ENCODE assay signal across 9 mouse cellular contexts in the genomic region with DNA sequence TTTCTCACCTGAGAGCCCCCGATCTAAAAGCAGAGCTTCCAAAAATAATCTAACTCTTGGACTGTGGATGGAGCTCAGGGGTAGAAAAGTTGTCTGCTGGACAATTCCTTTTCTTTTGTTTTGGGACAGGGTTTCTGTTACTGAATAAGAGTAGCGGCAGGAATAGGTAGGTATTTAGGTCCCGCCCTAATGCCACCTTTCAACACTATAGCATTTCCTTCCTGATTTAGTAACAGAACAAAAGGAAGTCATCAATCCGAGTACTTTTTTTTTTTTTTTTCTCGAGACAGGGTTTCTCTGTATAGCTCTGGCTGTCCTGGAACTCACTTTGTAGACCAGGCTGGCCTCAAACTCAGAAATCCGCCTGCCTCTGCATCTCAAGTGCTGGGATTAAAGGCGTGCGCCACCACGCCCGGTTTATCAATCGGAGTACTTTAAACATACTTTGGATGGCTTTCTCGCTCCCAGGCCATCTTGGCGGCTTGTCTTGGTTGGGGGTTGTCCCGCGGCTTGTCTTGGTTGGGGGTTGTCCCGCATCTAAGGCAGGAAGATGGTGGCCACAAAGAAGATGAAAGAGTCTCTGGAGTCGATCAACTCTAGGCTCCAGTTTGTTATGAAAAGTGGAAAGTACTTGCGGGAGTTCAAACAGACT. TPM values are rescaled to one million over a fixed set of nuclear protein-coding genes. Genes with fewer than 3 reads are reported as not detected.
DNase-seq lines count a peak whose midpoint lies in the region; ATAC-seq and TF ChIP-seq lines count a peak whose summit lies in the region.
"Had no signal": no experiment of that assay in that cellular context is flagged by ENCODE, and none has a peak within 500 bp of the region (broad histone marks: within the 10 kb centered on the region; RNA-seq: fewer than 3 reads in every experiment).

No protein-coding gene starts in this region.

- H3K9ac ChIP-seq in forebrain, embryonic 12.5 days = no peak overlapping the region
- H3K9ac ChIP-seq in lung, embryonic 14.5 days = peak overlapping the region; percentile 55; the same call in 1 of the 2 replicates
- H3K9ac ChIP-seq in limb, embryonic 13.5 days = peak overlapping the region; percentile 54
- H3K9ac ChIP-seq in stomach, embryonic 14.5 days (replicated peaks; ENCODE audit: low read depth, low read length) = no peak overlapping the region

- DNase-seq in forebrain, embryonic 10.5 days (ENCODE audit: extremely low spot score, low spot score) = no peak
- DNase-seq in lung, embryonic 14.5 days = peak; percentile 4
- DNase-seq in lung, postnatal 10 days = no peak
- DNase-seq in gastrocnemius, adult 8-10 months (ENCODE audit: low spot score in 2 of 2) = no peak

- peaks cover 18% of the 10 kb centered on the region for H3K4me1 ChIP-seq in forebrain, embryonic 10.5 days
- peaks cover 10% of the 10 kb centered on the region for H3K4me1 ChIP-seq in forebrain, embryonic 12.5 days
- H3K4me1 ChIP-seq in lung, embryonic 14.5 days (ENCODE audit: insufficient read depth) = peaks cover 13% of the 10 kb centered on the region
- peaks cover 19% of the 10 kb centered on the region for H3K4me1 ChIP-seq in limb, embryonic 13.5 days
- H3K4me1 ChIP-seq in stomach, embryonic 14.5 days (ENCODE audit: control insufficient read depth, insufficient read depth, low read length) = peaks cover 8% of the 10 kb centered on the region; the same call in 1 of the 2 replicates

- H3K4me2 ChIP-seq in forebrain, embryonic 12.5 days = no peak overlapping the region
- peak overlapping the region; percentile 56; the same call in 1 of the 2 replicates for H3K4me2 ChIP-seq in lung, embryonic 14.5 days
- no peak overlapping the region for H3K4me2 ChIP-seq in limb, embryonic 13.5 days (replicated peaks)
- no peak overlapping the region for H3K4me2 ChIP-seq in stomach, embryonic 14.5 days (replicated peaks; ENCODE audit: low read depth, low read length)

- H3K4me3 ChIP-seq in forebrain, embryonic 10.5 days = no peak overlapping the region
- H3K4me3 ChIP-seq in forebrain, embryonic 12.5 days (replicated peaks) = no peak overlapping the region
- no peak overlapping the region for H3K4me3 ChIP-seq in lung, embryonic 14.5 days (ENCODE audit: low read depth, low read length)
- H3K4me3 ChIP-seq in limb, embryonic 13.5 days = no peak overlapping the region
- no peak overlapping the region for H3K4me3 ChIP-seq in stomach, embryonic 14.5 days (ENCODE audit: low read depth, low read length)

- H3K9me3 ChIP-seq in forebrain, embryonic 10.5 days = no peaks in the 10 kb centered on the region
- no peaks in the 10 kb centered on the region for H3K9me3 ChIP-seq in forebrain, embryonic 12.5 days
- H3K9me3 ChIP-seq in lung, embryonic 14.5 days (ENCODE audit: low read depth, low read length) = no peaks in the 10 kb centered on the region
- H3K9me3 ChIP-seq in limb, embryonic 13.5 days = no peaks in the 10 kb centered on the region
- no peaks in the 10 kb centered on the region for H3K9me3 ChIP-seq in stomach, embryonic 14.5 days (ENCODE audit: control insufficient read depth, low read depth, low read length)

- WGBS in forebrain, embryonic 10.5 days = 95% methylated on average over 18 of the region's 18 CpGs
- 95% methylated on average over 18 of the region's 18 CpGs for WGBS in forebrain, embryonic 12.5 days
- WGBS in lung, embryonic 14.5 days = 91% methylated on average over 18 of the region's 18 CpGs
- 92% methylated on average over 18 of the region's 18 CpGs for WGBS in limb, embryonic 13.5 days
- 90% methylated on average over 18 of the region's 18 CpGs for WGBS in stomach, embryonic 14.5 days

- no peaks in the 10 kb centered on the region for H3K27me3 ChIP-seq in forebrain, embryonic 10.5 days (ENCODE audit: poor library complexity, severe bottlenecking)
- no peaks in the 10 kb centered on the region for H3K27me3 ChIP-seq in forebrain, embryonic 12.5 days
- no peaks in the 10 kb centered on the region for H3K27me3 ChIP-seq in lung, embryonic 14.5 days (ENCODE audit: insufficient read depth, low read length)
- no peaks in the 10 kb centered on the region for H3K27me3 ChIP-seq in limb, embryonic 13.5 days
- H3K27me3 ChIP-seq in stomach, embryonic 14.5 days (ENCODE audit: control insufficient read depth, insufficient read depth, low read length) = no peaks in the 10 kb centered on the region

- ATAC-seq in forebrain, embryonic 12.5 days (ENCODE audit: low FRiP score) = no peak
- ATAC-seq in lung, embryonic 14.5 days (ENCODE audit: insufficient read depth) = no peak
- no peak for ATAC-seq in limb, embryonic 13.5 days (ENCODE audit: low FRiP score, low read depth)
- no peak for ATAC-seq in stomach, embryonic 14.5 days (ENCODE audit: insufficient number of reproducible peaks, insufficient read depth, low FRiP score, low read depth)
- ATAC-seq in frontal cortex, adult (ENCODE audit: low TSS enrichment) = no peak

- peak overlapping the region; percentile 79; the same call in 1 of the 2 replicates for H3K27ac ChIP-seq in forebrain, embryonic 10.5 days
- H3K27ac ChIP-seq in forebrain, embryonic 12.5 days = no peak overlapping the region
- peak overlapping the region; percentile 96 for H3K27ac ChIP-seq in lung, embryonic 14.5 days (ENCODE audit: low read depth)
- H3K27ac ChIP-seq in limb, embryonic 13.5 days = peak overlapping the region; percentile 91
- H3K27ac ChIP-seq in stomach, embryonic 14.5 days (ENCODE audit: low read length) = peak overlapping the region; percentile 97

- H3K36me3 ChIP-seq in forebrain, embryonic 10.5 days (replicated peaks) = no peaks in the 10 kb centered on the region
- H3K36me3 ChIP-seq in forebrain, embryonic 12.5 days (replicated peaks) = no peaks in the 10 kb centered on the region
- no peaks in the 10 kb centered on the region for H3K36me3 ChIP-seq in lung, embryonic 14.5 days (ENCODE audit: insufficient read depth)
- H3K36me3 ChIP-seq in limb, embryonic 13.5 days = no peaks in the 10 kb centered on the region
- H3K36me3 ChIP-seq in stomach, embryonic 14.5 days (ENCODE audit: control insufficient read depth, insufficient read depth, low read length) = no peaks in the 10 kb centered on the region

- no peak for TF ChIP-seq CTCF in lung, embryonic 14.5 days (IDR thresholded peaks at IDR 0.05; ENCODE audit: low read depth)

RNA-seq across cellular contexts. Expression of a gene that starts 47.1 kb away (rescaled TPM):
- not detected in 2 replicates for polyA plus RNA-seq in forebrain, embryonic 10.5 days (2016; fragmentation: Nextera tagmentation; extraction: Ambion mirVana)
- not detected in 2 replicates for polyA plus RNA-seq in forebrain, embryonic 12.5 days (2016; fragmentation: Nextera tagmentation; extraction: Ambion mirVana)
- polyA plus RNA-seq in lung, embryonic 14.5 days (2014; fragmentation: Nextera tagmentation; extraction: Ambion mirVana) = not detected in 2 replicates
- not detected in 2 replicates for polyA plus RNA-seq in limb, embryonic 13.5 days (2015; fragmentation: Nextera tagmentation; extraction: Ambion mirVana)
- not detected in 2 replicates for polyA plus RNA-seq in stomach, embryonic 14.5 days (2014; fragmentation: Nextera tagmentation; extraction: Ambion mirVana)
- not detected for total RNA-seq in gastrocnemius, adult 8-10 months (2022)
- total RNA-seq: left cerebral cortex, adult 8-10 months had no signal

RNA-seq across cellular contexts. Expression of a gene that starts 47.2 kb away (rescaled TPM):
- polyA plus RNA-seq in forebrain, embryonic 10.5 days (2016; fragmentation: Nextera tagmentation; extraction: Ambion mirVana) = 0.17 and 0.27 TPM in 2 replicates
- polyA plus RNA-seq in forebrain, embryonic 12.5 days (2016; fragmentation: Nextera tagmentation; extraction: Ambion mirVana) = not detected in 2 replicates
- not detected in 2 replicates for polyA plus RNA-seq in lung, embryonic 14.5 days (2014; fragmentation: Nextera tagmentation; extraction: Ambion mirVana)
- not detected in 2 replicates for polyA plus RNA-seq in limb, embryonic 13.5 days (2015; fragmentation: Nextera tagmentation; extraction: Ambion mirVana)
- polyA plus RNA-seq in stomach, embryonic 14.5 days (2014; fragmentation: Nextera tagmentation; extraction: Ambion mirVana) = not detected in 2 replicates
- total RNA-seq in gastrocnemius, adult 8-10 months (2022) = not detected

RNA-seq across cellular contexts. Expression of a gene that starts 53.3 kb away (rescaled TPM):
- 2,941 and 3,273 TPM in 2 replicates for polyA plus RNA-seq in forebrain, embryonic 10.5 days (2016; fragmentation: Nextera tagmentation; extraction: Ambion mirVana)
- polyA plus RNA-seq in forebrain, embryonic 12.5 days (2016; fragmentation: Nextera tagmentation; extraction: Ambion mirVana) = 3,257 and 3,328 TPM in 2 replicates
- polyA plus RNA-seq in lung, embryonic 14.5 days (2014; fragmentation: Nextera tagmentation; extraction: Ambion mirVana) = 3,453 and 3,547 TPM in 2 replicates
- 2,828 and 3,051 TPM in 2 replicates for polyA plus RNA-seq in limb, embryonic 13.5 days (2015; fragmentation: Nextera tagmentation; extraction: Ambion mirVana)
- polyA plus RNA-seq in stomach, embryonic 14.5 days (2014; fragmentation: Nextera tagmentation; extraction: Ambion mirVana) = 2,677 and 2,766 TPM in 2 replicates
- total RNA-seq in gastrocnemius, adult 8-10 months (2022) = 10 to 100 TPM; 50.9 to 76.9 (median 67.7) TPM

Comparison
In these comparisons a context has a peak if more than half of its experiments do, and no peak if none do; other contexts are left out.
1. H3K9ac ChIP-seq: peak in lung, embryonic 14.5 days (single experiment) and limb, embryonic 13.5 days (single experiment); none in forebrain, embryonic 12.5 days (single experiment) and stomach, embryonic 14.5 days (single experiment).